In genomic region chr8:72240403-72240763, GRCm38 (mm10) we compare ENCODE assay signal across 9 mouse cellular contexts. TPM values are rescaled to one million over a fixed set of nuclear protein-coding genes. Genes with fewer than 3 reads are reported as not detected.
DNase-seq lines count a peak whose midpoint lies in the region; ATAC-seq and TF ChIP-seq lines count a peak whose summit lies in the region.
"Had no signal": no experiment of that assay in that cellular context is flagged by ENCODE, and none has a peak within 500 bp of the region (broad histone marks: within the 10 kb centered on the region; RNA-seq: fewer than 3 reads in every experiment).

No protein-coding gene starts in this region.

- peak overlapping the region; percentile 62 to 87 for H3K4me3 ChIP-seq in heart, embryonic 14.5 days (ENCODE audit: control insufficient read depth in 1 of 2, insufficient read depth in 1 of 2, low read depth in 1 of 2, low read length in 2 of 2)
- peak overlapping the region; percentile 93 for H3K4me3 ChIP-seq in G1E (ENCODE audit: low read depth, low read length)
- peak overlapping the region; percentile 69 for H3K4me3 ChIP-seq in hindbrain, embryonic 10.5 days

- H3K9ac ChIP-seq in heart, embryonic 14.5 days (ENCODE audit: low read length) = peak overlapping the region; percentile 71

- H3K36me3 ChIP-seq in heart, embryonic 14.5 days (ENCODE audit: control insufficient read depth, insufficient read depth, low read length) = peaks cover 18% of the 10 kb centered on the region; the same call in 1 of the 2 replicates
- peaks cover 38% of the 10 kb centered on the region for H3K36me3 ChIP-seq in G1E (replicated peaks)
- H3K36me3 ChIP-seq in hindbrain, embryonic 10.5 days = peaks cover 34% of the 10 kb centered on the region

- whole genome bisulfite sequencing in heart, embryonic 14.5 days = under 1% methylated on average over 24 of the region's 24 CpGs
- 1% methylated on average over 24 of the region's 24 CpGs for WGBS in hindbrain, embryonic 10.5 days

- DNase-seq in heart, adult 18-20 months = no peak
- DNase-seq in G1E (ENCODE audit: low spot score) = no peak
- no peak for DNase-seq in hindbrain, embryonic 10.5 days (ENCODE audit: low spot score)
- no peak for DNase-seq in gastrocnemius, postnatal 4 days (ENCODE audit: low spot score in 2 of 2)
- DNase-seq in cerebellum, adult 11-12 months = no peak
- no peak for DNase-seq in cerebellum, postnatal 25 days

- H3K9me3 ChIP-seq in heart, embryonic 14.5 days (ENCODE audit: control insufficient read depth, low read length) = no peaks in the 10 kb centered on the region
- no peaks in the 10 kb centered on the region for H3K9me3 ChIP-seq in G1E (replicated peaks)
- no peaks in the 10 kb centered on the region for H3K9me3 ChIP-seq in hindbrain, embryonic 10.5 days

- peak overlapping the region; percentile 88 to 97 for H3K27ac ChIP-seq in heart, embryonic 14.5 days (replicated peaks in 1 of 2; ENCODE audit: control insufficient read depth in 1 of 2, insufficient read depth in 1 of 2, low read depth in 2 of 2, low read length in 2 of 2)
- H3K27ac ChIP-seq in hindbrain, embryonic 10.5 days = peak overlapping the region; percentile 96

- no peaks in the 10 kb centered on the region for H3K27me3 ChIP-seq in heart, embryonic 14.5 days (ENCODE audit: control insufficient read depth, insufficient read depth, low read length)
- no peaks in the 10 kb centered on the region for H3K27me3 ChIP-seq in G1E (ENCODE audit: insufficient read depth, low read length)
- no peaks in the 10 kb centered on the region for H3K27me3 ChIP-seq in hindbrain, embryonic 10.5 days (ENCODE audit: insufficient read depth, poor library complexity, severe bottlenecking)

- H3K4me2 ChIP-seq in heart, embryonic 14.5 days (ENCODE audit: low read length) = peak overlapping the region; percentile 67

- peaks cover 6 to 11% of the 10 kb centered on the region in 2 experiments for H3K4me1 ChIP-seq in heart, embryonic 14.5 days (ENCODE audit: control insufficient read depth in 2 of 2, insufficient read depth in 2 of 2, low read length in 2 of 2)
- H3K4me1 ChIP-seq in G1E (ENCODE audit: insufficient read depth, low read depth, low read length) = peaks cover 30% of the 10 kb centered on the region
- H3K4me1 ChIP-seq in hindbrain, embryonic 10.5 days (replicated peaks) = peaks cover 22% of the 10 kb centered on the region

- peak; percentile 35 for ATAC-seq in heart, embryonic 14.5 days (ENCODE audit: insufficient number of reproducible peaks, insufficient read depth, low FRiP score, low read depth)
- ATAC-seq in G1E (ENCODE audit: extremely low read depth, insufficient number of reproducible peaks, low FRiP score, poor library complexity, severe bottlenecking) = no peak
- peak; percentile 7 for ATAC-seq in megakaryocyte progenitor cell, adult 5-6 weeks (replicated peaks; ENCODE audit: poor library complexity)

- TF ChIP-seq CTCF in G1E (IDR thresholded peaks at IDR 0.05; ENCODE audit: low read depth, low read length) = no peak

RNA-seq across cellular contexts. Expression of gene Ap1m1, which starts 0.6 kb away (rescaled TPM):
- polyA plus RNA-seq in heart, embryonic 14.5 days (2014; fragmentation: Nextera tagmentation; extraction: Ambion mirVana) = 108 TPM in 2 replicates
- total RNA-seq in heart, adult 18-20 months (2021) = 10 to 100 TPM; 46.0 to 51.8 TPM
- total RNA-seq in G1E (2014; fragmentation: Nextera tagmentation) (49.8 and 62.7 TPM in 2 replicates), G1E (2017) (35.0 and 39.4 TPM in 2 replicates)
- polyA plus RNA-seq in G1E (2012) = 93.8 and 98.3 TPM in 2 replicates
- 186 and 213 TPM in 2 replicates for polyA plus RNA-seq in hindbrain, embryonic 10.5 days (2016; fragmentation: Nextera tagmentation; extraction: Ambion mirVana)
- total RNA-seq in megakaryocyte progenitor cell, adult 5-6 weeks (2015) = 88.1 and 90.6 TPM in 2 replicates
- total RNA-seq in megakaryocyte progenitor cell, adult 5-6 weeks (2017) = 52.4 and 65.4 TPM in 2 replicates
- total RNA-seq in gastrocnemius, postnatal 4 days (2021) = 10 to 100 TPM; 46.4 to 48.5 TPM

RNA-seq across cellular contexts. Expression of gene Fam32a, which starts 20.9 kb away (rescaled TPM):
- polyA plus RNA-seq in heart, embryonic 14.5 days (2014; fragmentation: Nextera tagmentation; extraction: Ambion mirVana) = 39.6 and 42.3 TPM in 2 replicates
- 10 to 100 TPM; 20.2 to 23.1 TPM for total RNA-seq in heart, adult 18-20 months (2021)
- total RNA-seq in G1E (2014; fragmentation: Nextera tagmentation) (17.1 and 20.7 TPM in 2 replicates), G1E (2017) (32.7 and 34.8 TPM in 2 replicates)
- polyA plus RNA-seq in G1E (2012) = 49.4 and 50.9 TPM in 2 replicates
- 63.4 and 80.6 TPM in 2 replicates for polyA plus RNA-seq in hindbrain, embryonic 10.5 days (2016; fragmentation: Nextera tagmentation; extraction: Ambion mirVana)
- total RNA-seq in megakaryocyte progenitor cell, adult 5-6 weeks (2015) = 40.5 and 44.9 TPM in 2 replicates
- 37.5 and 39.1 TPM in 2 replicates for total RNA-seq in megakaryocyte progenitor cell, adult 5-6 weeks (2017)
- total RNA-seq in gastrocnemius, postnatal 4 days (2021) = 10 to 100 TPM; 24.3 to 25.9 TPM

RNA-seq across cellular contexts. Expression of gene Gm11034, which starts 26.9 kb away (rescaled TPM):
- not detected in 2 replicates for polyA plus RNA-seq in heart, embryonic 14.5 days (2014; fragmentation: Nextera tagmentation; extraction: Ambion mirVana)
- total RNA-seq in heart, adult 18-20 months (2021) = not detected
- total RNA-seq in G1E (2014; fragmentation: Nextera tagmentation) = not detected in 2 replicates
- total RNA-seq in G1E (2017) = not detected in 2 replicates
- not detected in 2 replicates for polyA plus RNA-seq in G1E (2012)
- polyA plus RNA-seq in hindbrain, embryonic 10.5 days (2016; fragmentation: Nextera tagmentation; extraction: Ambion mirVana) = not detected in 2 replicates
- not detected in 2 replicates for total RNA-seq in megakaryocyte progenitor cell, adult 5-6 weeks (2015)
- total RNA-seq in megakaryocyte progenitor cell, adult 5-6 weeks (2017) = not detected in 2 replicates
- total RNA-seq in gastrocnemius, postnatal 4 days (2021) = not detected
- total RNA-seq: gastrocnemius, postnatal 14 days had no signal

RNA-seq across cellular contexts. Expression of gene Cib3, which starts 27.7 kb away (rescaled TPM):
- polyA plus RNA-seq in heart, embryonic 14.5 days (2014; fragmentation: Nextera tagmentation; extraction: Ambion mirVana) = not detected in 2 replicates
- 1 to 10 TPM in 1 of 2 experiments, under 1 TPM in 1; 0.62 to 1.7 TPM for total RNA-seq in heart, adult 18-20 months (2021)
- total RNA-seq in G1E (2014; fragmentation: Nextera tagmentation) (not detected in 2 replicates), G1E (2017) (0.23 TPM in 1 of 2 replicates, not detected in the other)
- not detected in 2 replicates for polyA plus RNA-seq in G1E (2012)
- not detected in 2 replicates for polyA plus RNA-seq in hindbrain, embryonic 10.5 days (2016; fragmentation: Nextera tagmentation; extraction: Ambion mirVana)
- total RNA-seq in megakaryocyte progenitor cell, adult 5-6 weeks (2015) = not detected in 2 replicates
- total RNA-seq in megakaryocyte progenitor cell, adult 5-6 weeks (2017) = not detected in 2 replicates
- not detected for total RNA-seq in gastrocnemius, postnatal 4 days (2021)
- total RNA-seq: gastrocnemius, postnatal 14 days had no signal

RNA-seq across cellular contexts. Expression of gene Hsh2d, which starts 50.9 kb away (rescaled TPM):
- not detected in 2 replicates for polyA plus RNA-seq in heart, embryonic 14.5 days (2014; fragmentation: Nextera tagmentation; extraction: Ambion mirVana)
- under 1 TPM in 1 of 2 experiments, not detected in 1; 0.51 TPM for total RNA-seq in heart, adult 18-20 months (2021)
- total RNA-seq in G1E (2014; fragmentation: Nextera tagmentation) (1.6 TPM in 1 of 2 replicates, not detected in the other), G1E (2017) (0.16 and 0.35 TPM in 2 replicates)
- 1.5 and 2.2 TPM in 2 replicates for polyA plus RNA-seq in G1E (2012)
- not detected in 2 replicates for polyA plus RNA-seq in hindbrain, embryonic 10.5 days (2016; fragmentation: Nextera tagmentation; extraction: Ambion mirVana)
- total RNA-seq in megakaryocyte progenitor cell, adult 5-6 weeks (2015) = 6.6 and 8.7 TPM in 2 replicates
- 4.5 and 5.9 TPM in 2 replicates for total RNA-seq in megakaryocyte progenitor cell, adult 5-6 weeks (2017)
- total RNA-seq in gastrocnemius, postnatal 4 days (2021) = not detected
- total RNA-seq: gastrocnemius, postnatal 14 days had no signal
